Mouse (Mus musculus) left cerebral cortex, postnatal 10 days (tissue): ENCODE measurements around the gene Gosr1. TPM values are rescaled to one million over a fixed set of nuclear protein-coding genes. Genes with fewer than 3 reads are reported as not detected.

Experiments used
- total RNA-seq, 2 experiments: library from RNA; stranded (reverse); gene quantifications; 2 replicates each; pipeline ENCODE4 v1.2.3; 2021

Gosr1 gene
- total RNA-seq, 2 experiments from 2014 or later = 45.6 to 46.0 TPM

Other genes with a start within 250 kb of the Gosr1 start
- 100 to 1,000 TPM; 322 to 328 TPM for gene Abr, start 141.3 kb downstream of the Gosr1 start, total RNA-seq
- gene Bhlha9, start 91.1 kb downstream of the Gosr1 start, total RNA-seq = 1 to 10 TPM; 4.1 to 4.8 TPM
- 1 to 10 TPM in 1 of 2 experiments, under 1 TPM in 1; 0.91 to 1.0 TPM for gene Trarg1, start 83.8 kb downstream of the Gosr1 start, total RNA-seq
- 10 to 100 TPM; 70.3 to 75.0 TPM for gene Cpd, start 83.4 kb upstream of the Gosr1 start, total RNA-seq
- not detected for gene Tmigd1, start 138.6 kb upstream of the Gosr1 start, total RNA-seq
- 10 to 100 TPM; 89.0 to 90.1 TPM for gene Blmh, start 161.2 kb upstream of the Gosr1 start, total RNA-seq
- gene Slc6a4, start 235.0 kb upstream of the Gosr1 start, total RNA-seq = 1 to 10 TPM in 1 of 2 experiments, under 1 TPM in 1; 0.66 to 1.1 TPM